Mouse (Mus musculus) neutrophil, adult 83 days (primary cell): ENCODE measurements around the gene 2310057M21Rik. TPM values are rescaled to one million over a fixed set of nuclear protein-coding genes. Genes with fewer than 3 reads are reported as not detected.

Source experiments
- total RNA-seq, 2 experiments: library from RNA; stranded (reverse); gene quantifications; one replicate each; pipeline ENCODE4 v1.2.4; 2023

The 2310057M21Rik gene
- 1 to 10 TPM; 6.6 to 7.1 TPM for total RNA-seq

DNA sequence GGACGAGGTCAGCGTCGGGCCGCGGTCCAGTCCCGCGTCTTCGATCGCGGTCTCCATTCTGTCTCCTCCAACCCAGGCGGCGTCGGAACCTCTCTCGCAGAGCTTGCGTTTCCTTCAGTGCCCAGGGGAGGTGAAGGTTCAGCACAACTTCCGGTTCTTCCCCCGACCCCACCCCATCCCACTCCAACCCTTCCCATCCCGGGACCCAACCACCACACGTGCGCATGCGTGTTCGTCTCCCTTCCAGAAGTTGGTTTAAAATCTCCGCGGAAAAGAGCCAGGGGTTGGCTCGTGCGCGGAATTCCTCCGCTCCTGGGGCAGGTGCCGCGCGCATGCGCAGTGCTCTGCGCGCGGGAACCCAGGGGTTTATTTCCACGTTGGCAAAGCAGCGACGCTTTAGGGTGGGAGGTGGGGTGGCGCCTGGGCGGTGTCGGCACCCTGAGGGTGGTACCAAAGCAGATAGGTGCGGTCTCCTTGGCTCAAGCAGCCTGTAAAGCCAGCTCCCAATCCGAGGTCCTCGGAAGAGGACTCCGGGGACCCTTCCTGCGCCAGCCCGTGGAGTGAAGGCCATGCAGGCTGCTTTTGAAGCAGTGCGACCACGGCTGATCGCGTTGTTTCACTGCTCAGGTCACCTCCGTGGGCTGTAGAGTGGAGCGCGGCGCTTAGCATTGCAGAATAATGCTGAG lies at the start of gene 2310057M21Rik:
2310057M21Rik (minus strand) TSS at position 145 of the 686 bp plus-strand sequence.

DNA sequence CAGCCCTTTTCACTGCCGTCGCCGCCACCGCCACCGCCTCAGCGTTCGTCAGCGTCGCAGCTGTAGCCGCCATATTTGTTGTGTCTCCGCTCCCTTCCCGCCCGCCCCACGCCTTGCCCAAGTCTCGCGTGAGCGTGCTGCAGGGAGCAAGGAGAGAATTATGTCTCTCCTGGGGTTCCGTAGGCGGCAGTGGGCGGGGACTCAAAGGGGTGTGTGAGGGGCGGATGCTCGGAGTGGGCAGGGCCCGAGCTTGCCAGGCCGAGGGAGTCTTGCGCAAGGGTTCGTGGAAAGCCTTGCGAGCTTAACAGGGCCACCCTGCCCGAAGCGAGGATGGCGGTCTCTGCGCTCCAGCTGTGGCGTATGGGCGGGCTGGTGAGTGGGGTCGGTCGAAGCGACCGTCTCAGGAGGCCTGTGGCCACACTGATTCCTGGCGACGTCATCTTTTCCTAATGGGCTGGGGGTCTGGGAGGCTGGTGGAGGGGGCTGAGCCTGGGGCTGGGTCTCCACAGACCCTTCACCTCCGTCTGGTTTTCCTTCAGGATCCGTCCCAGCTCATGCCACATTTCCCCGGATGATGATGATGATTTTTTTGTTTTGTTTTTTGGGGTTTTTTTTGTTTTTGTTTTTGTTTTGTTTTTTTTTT lies 48.0 kb upstream of the 2310057M21Rik start, which contains the start of the genes Ikzf5 and Acadsb:
Ikzf5 (minus strand) TSS at position 106 of the 643 bp plus-strand sequence.
Acadsb (plus strand) TSS at position 186 of the 643 bp plus-strand sequence.

DNA sequence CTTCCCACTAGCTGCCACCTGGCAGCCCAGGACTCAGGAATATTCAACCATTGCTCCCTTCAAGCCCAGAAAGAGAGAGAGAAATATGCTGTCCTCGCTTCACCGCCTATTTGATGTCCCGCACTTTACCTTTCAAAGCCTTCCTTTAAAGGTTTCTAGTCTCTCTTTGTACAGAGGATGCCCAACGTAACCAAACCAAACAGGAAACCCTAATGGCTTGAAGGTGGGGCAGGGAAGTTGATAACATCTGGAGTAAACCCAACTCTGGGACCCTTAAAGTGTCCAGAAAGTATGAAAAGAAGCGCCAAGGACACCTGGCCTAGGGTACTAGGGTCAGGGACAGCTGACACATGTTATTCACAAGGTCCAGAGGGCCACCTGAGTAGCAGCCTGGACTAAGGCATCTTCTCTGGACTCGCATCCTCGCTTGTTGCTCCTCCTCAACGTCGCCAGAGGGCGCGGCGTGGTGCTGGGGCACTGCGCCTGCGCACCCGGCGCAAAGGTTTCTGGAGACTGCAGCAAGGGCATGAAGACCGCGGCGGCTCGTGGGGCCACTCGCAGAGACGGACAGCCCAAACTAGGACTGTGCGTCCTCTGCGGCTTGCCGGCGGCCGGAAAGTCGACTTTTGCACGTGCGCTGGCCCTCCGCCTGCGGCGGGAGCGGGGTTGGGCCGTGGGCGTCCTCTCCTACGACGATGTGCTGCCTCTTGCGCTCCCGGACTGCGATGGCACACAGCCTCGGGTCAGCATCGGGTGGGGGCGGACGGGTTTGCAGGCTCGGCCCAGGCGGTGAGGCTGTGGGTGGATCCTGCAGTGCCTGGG lies 8.3 kb upstream of the 2310057M21Rik start, which contains the start of gene Pstk:
Pstk (plus strand) TSS at position 494 of the 822 bp plus-strand sequence.

DNA sequence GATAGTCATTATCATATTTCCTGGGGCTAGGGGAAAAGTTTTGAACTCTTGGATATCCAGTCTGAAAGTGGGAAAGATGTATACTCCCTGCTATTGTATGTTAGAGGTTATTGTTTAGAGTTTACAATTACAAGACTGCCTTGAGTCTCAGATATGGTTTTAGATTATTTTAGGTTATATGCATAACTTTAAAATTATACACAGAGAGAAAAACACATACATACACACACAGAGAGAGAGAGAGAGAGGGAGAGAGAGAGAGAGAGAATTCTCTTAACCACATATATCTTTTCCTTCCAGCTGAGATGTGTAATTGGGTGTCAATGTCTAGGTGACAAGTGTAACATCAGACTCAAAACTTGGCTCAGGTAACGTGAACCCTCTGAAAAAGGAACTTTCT lies 29.0 kb downstream of the 2310057M21Rik start, which contains the start of gene Fam24a:
Fam24a (plus strand) TSS at position 301 of the 400 bp plus-strand sequence.

DNA sequence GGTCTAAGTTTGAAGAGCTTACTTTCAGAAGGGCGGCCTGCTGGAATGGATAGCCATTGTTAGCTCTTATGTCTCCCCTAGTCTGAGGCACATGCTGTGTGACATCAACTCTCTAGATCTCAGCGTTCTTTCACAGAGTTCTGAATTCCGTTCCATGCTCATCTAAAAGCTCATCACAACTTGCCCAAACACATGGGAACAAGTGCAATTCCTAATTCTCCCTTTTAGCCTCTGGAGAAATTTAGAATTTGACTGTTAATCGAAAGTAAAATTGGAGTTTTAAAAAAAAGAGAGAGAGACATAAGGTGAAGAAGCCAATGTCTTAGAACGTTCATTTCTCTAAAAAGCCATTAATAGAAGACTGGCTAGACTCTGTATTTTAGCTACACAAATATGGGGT lies 33.1 kb downstream of the 2310057M21Rik start, which contains the start of gene Fam24b:
Fam24b (minus strand) TSS at position 101 of the 400 bp plus-strand sequence.

DNA sequence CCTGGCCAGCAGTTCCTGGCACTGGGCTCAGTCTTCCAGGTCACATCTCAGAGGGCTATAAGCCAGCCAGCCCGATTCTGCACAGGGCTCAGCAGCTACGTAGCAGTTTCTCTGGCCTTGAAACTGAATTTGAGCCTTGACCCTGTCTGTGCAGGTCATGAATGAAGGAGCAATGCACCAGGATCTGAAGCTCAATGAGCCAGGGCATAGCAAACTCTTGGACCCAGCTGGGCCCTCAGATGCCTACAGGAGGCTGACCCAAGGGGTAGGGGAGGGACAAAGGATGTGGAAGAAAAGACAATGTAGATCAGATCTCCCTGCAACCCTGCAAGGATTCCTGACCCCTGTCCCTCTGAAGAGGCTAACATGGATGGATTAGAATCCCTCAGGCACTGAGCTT lies 40.4 kb downstream of the 2310057M21Rik start, which contains the start of gene Cuzd1:
Cuzd1 (minus strand) TSS at position 101 of the 400 bp plus-strand sequence.

Other genes with a start within 250 kb of the 2310057M21Rik start
- not detected for gene 4933402N03Rik, start 216.4 kb downstream of the 2310057M21Rik start, total RNA-seq
- not detected for gene 5430419D17Rik, start 188.4 kb downstream of the 2310057M21Rik start, total RNA-seq
- gene Cuzd1, start 40.5 kb downstream of the 2310057M21Rik start, total RNA-seq, result not detected
- gene Fam24b, start 33.2 kb downstream of the 2310057M21Rik start, total RNA-seq, result not detected
- not detected for gene Fam24a, start 28.9 kb downstream of the 2310057M21Rik start, total RNA-seq
- gene Pstk, start 8.4 kb upstream of the 2310057M21Rik start, total RNA-seq, result 1 to 10 TPM; 4.0 to 8.6 TPM
- 10 to 100 TPM; 26.5 to 35.3 TPM for gene Ikzf5, start 47.8 kb upstream of the 2310057M21Rik start, total RNA-seq
- 10 to 100 TPM; 35.8 to 51.0 TPM for gene Acadsb, start 47.8 kb upstream of the 2310057M21Rik start, total RNA-seq
- not detected for gene Hmx3, start 180.1 kb upstream of the 2310057M21Rik start, total RNA-seq
- not detected for gene Hmx2, start 186.0 kb upstream of the 2310057M21Rik start, total RNA-seq
- gene Bub3, start 197.5 kb upstream of the 2310057M21Rik start, total RNA-seq, result 10 to 100 TPM; 80.9 to 95.9 TPM